Mouse (Mus musculus) cortical plate, adult 2 months (tissue): ENCODE measurements around the gene 4921509C19Rik. TPM values are rescaled to one million over a fixed set of nuclear protein-coding genes. Genes with fewer than 3 reads are reported as not detected.
"Not testable (repeated sequence)": the region's sequence is repeated elsewhere in the genome, so short reads cannot be mapped to it uniquely, and the experiment has no call there.

Source experiments
- H3K27ac ChIP-seq: fragments of 200-500 bp; 2 replicates; pipeline ENCODE4 v1.5.1; 2012; ENCODE audit warnings: low read length, control low read depth, inconsistent platforms; ENCODE audit not compliant: insufficient read depth
- H3K4me1 ChIP-seq: fragments of 200-500 bp; 2 replicates; pipeline ENCODE4 v1.6.1; 2011; ENCODE audit warnings: low read length; ENCODE audit not compliant: control insufficient read depth, insufficient read depth
- H3K4me3 ChIP-seq: fragments of 200-500 bp; 2 replicates; pipeline ENCODE4 v1.5.1; 2011; ENCODE audit warnings: mild to moderate bottlenecking, low read length, control low read depth; ENCODE audit not compliant: insufficient read depth
- CTCF ChIP-seq: fragments of 200-500 bp; IDR thresholded peaks from 2 replicates; pipeline ENCODE4 v1.5.1; 2011; ENCODE audit warnings: mild to moderate bottlenecking, control low read depth, low read length; ENCODE audit not compliant: insufficient read depth; ENCODE audit errors: extremely low read depth
- POLR2A ChIP-seq: fragments of 200-500 bp; IDR thresholded peaks from 2 replicates; pipeline ENCODE4 v1.6.1; 2011; ENCODE audit warnings: mild to moderate bottlenecking, low read length, control low read depth; ENCODE audit not compliant: insufficient read depth; ENCODE audit errors: extremely low read depth
- polyA plus RNA-seq: library from polyadenylated mRNA; depleted of rRNA; stranded (reverse); fragments of >200 nt; gene quantifications from 2 replicates; pipeline ENCODE4 v1.2.3, GENCODE M21; 2012; rRNA removed

Gene 4921509C19Rik
- not detected in 2 replicates for polyA plus RNA-seq

GRCm38 (mm10) chr2:151476053-151476452 lies at the start of gene 4921509C19Rik:
Gene 4921509C19Rik (minus strand): TSS chr2:151476153.
- not testable (repeated sequence) for H3K27ac ChIP-seq, H3K4me3 ChIP-seq, H3K4me1 ChIP-seq

DNA sequence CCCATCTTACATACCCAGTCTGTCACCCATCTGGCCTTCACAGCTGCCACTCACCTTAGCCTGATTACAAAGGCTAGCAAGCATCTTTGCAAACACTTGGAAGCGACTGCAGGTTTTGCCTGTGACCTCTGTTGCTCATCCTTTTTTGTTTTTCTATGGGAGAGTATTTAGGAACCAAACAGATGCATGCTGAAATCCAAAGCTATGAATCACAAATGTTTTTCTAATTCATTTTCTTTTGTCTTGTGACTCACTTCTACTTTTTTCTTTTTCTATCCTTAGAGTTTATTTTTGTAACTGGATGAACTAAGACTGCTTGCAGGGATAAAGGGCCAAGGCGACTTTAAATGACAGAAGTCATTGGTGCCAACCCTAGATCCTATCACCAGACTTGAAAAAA lies 49.6 kb upstream of the 4921509C19Rik start:
- TF ChIP-seq CTCF (no peak), POLR2A (no peak)
- no peak overlapping the region for H3K4me3 ChIP-seq
- no peak overlapping the region for H3K27ac ChIP-seq
- no peaks in the 10 kb centered on the region for H3K4me1 ChIP-seq

DNA sequence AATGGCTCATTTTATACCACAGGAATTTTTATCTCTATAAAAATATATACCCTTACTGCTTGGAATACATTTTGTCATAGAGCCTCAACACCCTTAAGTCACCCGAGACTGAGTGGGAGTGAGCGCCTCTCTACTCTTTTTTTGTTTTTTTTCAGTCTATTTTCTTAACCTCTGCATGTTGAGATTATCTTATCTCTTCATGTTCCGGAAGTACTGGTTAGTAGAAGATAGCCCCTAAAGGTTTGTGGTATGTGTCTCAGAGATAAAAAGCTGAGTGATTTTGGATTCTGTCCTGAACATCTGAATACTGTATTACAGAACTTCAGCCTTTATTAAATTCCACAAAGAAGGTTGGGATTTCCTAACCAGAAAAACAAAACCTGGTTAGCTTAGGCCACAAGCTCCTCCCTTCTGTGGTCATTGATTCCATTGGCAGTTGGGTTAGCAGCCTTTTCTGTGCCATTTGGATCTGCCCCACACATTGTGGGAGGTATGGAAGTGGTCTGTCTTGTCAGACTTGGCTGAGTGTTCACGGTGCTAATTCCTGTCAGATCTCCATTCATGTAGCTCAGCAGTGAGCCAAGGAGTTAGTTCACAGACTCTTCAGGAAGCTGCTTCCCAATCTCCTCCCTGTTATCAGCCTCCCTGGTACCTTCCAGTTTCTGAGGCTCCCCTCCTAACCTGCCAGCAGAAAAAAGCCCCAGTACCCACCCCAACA lies 48.5 kb upstream of the 4921509C19Rik start:
- Histone ChIP-seq H3K4me3 (no peak overlapping the region), H3K4me1 (no peaks in the 10 kb centered on the region)

GRCm38 (mm10) chr2:151519000-151519399 lies 43.0 kb upstream of the 4921509C19Rik start:
- Histone ChIP-seq H3K4me1 (no peaks in the 10 kb centered on the region; the same call in 1 of the 2 replicates), H3K27ac (no peak overlapping the region), H3K4me3 (no peak overlapping the region)
- TF ChIP-seq CTCF (no peak), POLR2A (no peak)

More for the DNA sequence above, 48.5 kb upstream of the 4921509C19Rik start:
- no peak overlapping the region for H3K27ac ChIP-seq
- TF ChIP-seq CTCF (no peak), POLR2A (no peak)

DNA sequence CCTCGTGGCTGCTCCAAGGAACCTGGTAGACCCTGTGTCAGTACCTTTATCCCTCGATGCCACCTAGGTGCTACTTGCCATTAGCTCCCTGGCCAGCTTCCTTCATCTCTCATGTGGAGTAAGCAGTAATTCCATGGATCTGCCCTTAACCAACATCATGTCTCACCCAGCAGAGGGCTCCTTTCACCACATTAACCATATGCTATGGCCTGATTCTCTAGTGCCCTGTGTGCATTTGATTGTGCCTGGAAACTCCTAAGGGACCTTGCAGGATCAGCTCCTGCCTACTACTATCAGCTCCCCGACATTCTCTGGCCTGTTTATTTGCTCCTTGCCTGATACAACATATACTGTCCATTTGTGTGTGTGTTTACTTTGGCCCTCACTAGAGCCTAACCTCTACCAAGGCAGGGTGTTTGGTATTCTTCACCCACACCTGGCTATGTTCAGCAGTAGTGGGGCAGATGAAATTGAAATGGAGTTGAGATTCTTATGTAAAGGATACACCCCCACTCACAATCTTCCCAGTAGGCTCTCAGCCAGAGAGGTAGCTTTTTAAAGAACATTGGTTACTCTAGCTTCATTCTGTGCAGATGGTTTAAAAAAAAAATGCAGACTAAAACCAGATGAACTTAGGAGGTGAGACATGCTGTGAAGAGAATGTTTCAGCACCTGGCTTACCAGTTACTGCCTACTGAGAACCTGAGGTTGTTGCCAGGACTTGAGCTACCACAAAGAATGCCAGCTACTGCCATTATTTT lies 37.8 kb upstream of the 4921509C19Rik start:
- Histone ChIP-seq H3K27ac (peak overlapping the region; percentile 76), H3K4me1 (peaks cover 5% of the 10 kb centered on the region), H3K4me3 (no peak overlapping the region)
- peak; percentile 14; the same call in 1 of the 2 replicates for TF ChIP-seq CTCF
- no peak for TF ChIP-seq POLR2A

- TF ChIP-seq CTCF, result no peak
- TF ChIP-seq POLR2A, result no peak
- Histone ChIP-seq H3K4me3 (no peak overlapping the region), H3K4me1 (peaks cover 5% of the 10 kb centered on the region), H3K27ac (no peak overlapping the region)
Observed at GRCm38 (mm10) chr2:151512199-151512598, 36.2 kb upstream of the 4921509C19Rik start.

DNA sequence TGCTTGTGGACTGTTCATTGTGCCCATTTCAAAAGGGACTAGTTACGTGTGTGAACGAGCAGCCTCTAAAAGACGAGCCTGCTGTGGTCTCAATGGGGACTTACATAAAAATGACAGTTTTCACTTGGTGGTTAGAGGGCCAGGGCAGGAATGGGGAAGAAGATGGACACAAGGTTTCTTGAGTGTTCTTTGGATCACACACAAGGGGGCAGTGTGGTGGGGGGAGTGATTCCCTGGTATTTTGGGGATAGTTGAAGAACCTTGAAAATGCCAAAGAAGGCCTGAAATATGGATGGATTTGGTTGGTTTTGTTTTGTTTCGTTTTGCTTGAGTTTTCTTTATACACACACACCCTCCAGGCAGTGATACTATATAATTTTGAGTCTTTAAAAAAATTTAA lies 28.3 kb upstream of the 4921509C19Rik start:
- H3K4me3 ChIP-seq, result no peak overlapping the region
- no peak for TF ChIP-seq CTCF
- no peak for TF ChIP-seq POLR2A
- H3K27ac ChIP-seq, result no peak overlapping the region
- no peaks in the 10 kb centered on the region; the same call in 1 of the 2 replicates for H3K4me1 ChIP-seq

GRCm38 (mm10) chr2:151500442-151501007 lies 24.6 kb upstream of the 4921509C19Rik start:
- Histone ChIP-seq H3K4me1 (no peaks in the 10 kb centered on the region; the same call in 1 of the 2 replicates), H3K27ac (no peak overlapping the region), H3K4me3 (no peak overlapping the region)
- no peak for TF ChIP-seq CTCF
- no peak for TF ChIP-seq POLR2A

GRCm38 (mm10) chr2:151498358-151498757 lies 22.4 kb upstream of the 4921509C19Rik start:
- Histone ChIP-seq H3K27ac (no peak overlapping the region), H3K4me3 (no peak overlapping the region), H3K4me1 (no peaks in the 10 kb centered on the region; the same call in 1 of the 2 replicates)
- TF ChIP-seq POLR2A (no peak), CTCF (no peak)
